Mouse (Mus musculus) MEL (cell line): ENCODE data around the gene Kdm4a. TPM values are rescaled to one million over a fixed set of nuclear protein-coding genes. Genes with fewer than 3 reads are reported as not detected.

ENCODE experiments used
- DNase-seq: peaks from one replicate; pipeline ENCODE4 v3.0.0; 2011; ENCODE audit warnings: low read depth, low spot score
- H3K27ac ChIP-seq: 2 replicates; pipeline ENCODE4 v1.5.1; 2012; ENCODE audit warnings: low read depth, mild to moderate bottlenecking, control low read depth, low read length, moderate library complexity; ENCODE audit not compliant: control insufficient read depth
- H3K27me3 ChIP-seq, 2 experiments: fragments of 150-350 bp in 1 of 2; sonication (generic) in 1 of 2; 2 replicates each; pipeline ENCODE4 v1.6.1; 2012; ENCODE audit warnings: low read length in 2 of 2, mild to moderate bottlenecking in 2 of 2, improper control_type of control experiment in 1 of 2, moderate library complexity in 1 of 2; ENCODE audit not compliant: insufficient read depth in 2 of 2, control insufficient read depth in 1 of 2
- H3K36me3 ChIP-seq, 2 experiments: 2 replicates each; pipeline ENCODE4 v1.6.1; 2012 to 2014; ENCODE audit warnings: low read length in 2 of 2, improper control_type of control experiment in 1 of 2, inconsistent platforms in 1 of 2, mild to moderate bottlenecking in 1 of 2; ENCODE audit not compliant: insufficient read depth in 2 of 2, control insufficient read depth in 1 of 2
- H3K4me1 ChIP-seq, 2 experiments: fragments of 150-350 bp in 1 of 2; sonication (generic) in 1 of 2; 2 replicates each; pipeline ENCODE4 v1.6.1; 2012; ENCODE audit warnings: low read length in 2 of 2, improper control_type of control experiment in 1 of 2, mild to moderate bottlenecking in 1 of 2; ENCODE audit not compliant: insufficient read depth in 2 of 2, control insufficient read depth in 1 of 2
- H3K4me3 ChIP-seq, 2 experiments: fragments of 150-350 bp in 1 of 2; sonication (generic) in 1 of 2; 2 replicates each; pipeline ENCODE4 v1.5.1; 2012; ENCODE audit warnings: low read depth in 2 of 2, low read length in 2 of 2, mild to moderate bottlenecking in 2 of 2, moderate library complexity in 2 of 2, control low read depth in 1 of 2, improper control_type of control experiment in 1 of 2; ENCODE audit not compliant: control insufficient read depth in 1 of 2, insufficient read depth in 1 of 2
- H3K79me2 ChIP-seq: 2 replicates; pipeline ENCODE4 v1.6.1; 2012; ENCODE audit warnings: mild to moderate bottlenecking, low read length, moderate library complexity; ENCODE audit not compliant: control insufficient read depth, poor library complexity, insufficient read depth
- H3K9ac ChIP-seq: 2 replicates; pipeline ENCODE4 v1.6.1; 2012; ENCODE audit warnings: low read depth, mild to moderate bottlenecking, control low read depth, low read length, moderate library complexity; ENCODE audit not compliant: control insufficient read depth, poor library complexity, severe bottlenecking
- H3K9me3 ChIP-seq: fragments of 150-350 bp; sonication (generic); replicated peaks from 2 replicates; pipeline ENCODE4 v1.6.1; 2012; ENCODE audit warnings: mild to moderate bottlenecking, low read length, improper control_type of control experiment, moderate library complexity; ENCODE audit not compliant: insufficient read depth
- BHLHE40 ChIP-seq: IDR thresholded peaks from 2 replicates; pipeline ENCODE4 v1.6.1; 2012; ENCODE audit warnings: low read depth, mild to moderate bottlenecking, inconsistent platforms, low read length, improper control_type of control experiment, borderline replicate concordance
- CTCF ChIP-seq, 3 experiments: IDR thresholded peaks in 2 of 3; conservative IDR thresholded peaks in 1 of 3; 2 replicates each; pipeline ENCODE4 v1.5.1; 2011 to 2012; ENCODE audit warnings: low read length in 3 of 3, low read depth in 2 of 3, mild to moderate bottlenecking in 2 of 3, improper control_type of control experiment in 1 of 3, inconsistent platforms in 1 of 3, mixed read lengths in 1 of 3, moderate library complexity in 1 of 3; ENCODE audit not compliant: control insufficient read depth in 1 of 3, insufficient read depth in 1 of 3, poor library complexity in 1 of 3, severe bottlenecking in 1 of 3
- ETS1 ChIP-seq: IDR thresholded peaks from 2 replicates; pipeline ENCODE4 v1.6.1; 2012; ENCODE audit warnings: low read depth, mild to moderate bottlenecking, inconsistent platforms, low read length, improper control_type of control experiment, moderate library complexity
- GABPA ChIP-seq: IDR thresholded peaks from 2 replicates; pipeline ENCODE4 v1.6.1; 2012; ENCODE audit warnings: low read depth, mild to moderate bottlenecking, inconsistent platforms, low read length, improper control_type of control experiment, moderate library complexity
- GATA1 ChIP-seq: IDR thresholded peaks from 2 replicates; pipeline ENCODE4 v1.6.1; 2011; ENCODE audit warnings: low read depth, low read length, improper control_type of control experiment
- HCFC1 ChIP-seq: IDR thresholded peaks from 2 replicates; pipeline ENCODE4 v1.6.1; 2012; ENCODE audit warnings: low read depth, mild to moderate bottlenecking, inconsistent platforms, low read length, improper control_type of control experiment, moderate library complexity
- KAT2A ChIP-seq: conservative IDR thresholded peaks from 2 replicates; pipeline ENCODE4 v1.6.1; 2012; ENCODE audit warnings: low read depth, low read length, improper control_type of control experiment, inconsistent platforms
- MAFK ChIP-seq: IDR thresholded peaks from 2 replicates; pipeline ENCODE4 v1.6.1; 2011; ENCODE audit warnings: low read depth, mild to moderate bottlenecking, low read length, improper control_type of control experiment, borderline replicate concordance
- MEF2A ChIP-seq: IDR thresholded peaks from 2 replicates; pipeline ENCODE4 v1.6.1; 2014; ENCODE audit warnings: low read depth, mild to moderate bottlenecking, inconsistent platforms, low read length, improper control_type of control experiment; ENCODE audit not compliant: poor library complexity, insufficient replicate concordance, severe bottlenecking; ENCODE audit errors: extremely low read depth
- MXI1 ChIP-seq: IDR thresholded peaks from 2 replicates; pipeline ENCODE4 v1.6.1; 2011; ENCODE audit warnings: mild to moderate bottlenecking, low read depth, low read length, improper control_type of control experiment
- MYB ChIP-seq: IDR thresholded peaks from 2 replicates; pipeline ENCODE4 v1.6.1; 2011; ENCODE audit warnings: mild to moderate bottlenecking, low read depth, low read length, improper control_type of control experiment
- NELFE ChIP-seq: IDR thresholded peaks from 2 replicates; pipeline ENCODE4 v1.6.1; 2011; ENCODE audit warnings: low read depth, low read length, improper control_type of control experiment
- NRF1 ChIP-seq: IDR thresholded peaks from 2 replicates; pipeline ENCODE4 v1.6.1; 2014; ENCODE audit warnings: low read depth, mild to moderate bottlenecking, inconsistent platforms, low read length, improper control_type of control experiment, moderate library complexity; ENCODE audit not compliant: poor library complexity, insufficient read depth, severe bottlenecking
- POLR2AphosphoS2 ChIP-seq: IDR thresholded peaks from 2 replicates; pipeline ENCODE4 v1.6.1; 2011; ENCODE audit warnings: low read length, improper control_type of control experiment
- RAD21 ChIP-seq: IDR thresholded peaks from 2 replicates; pipeline ENCODE4 v1.6.1; 2011; ENCODE audit warnings: mild to moderate bottlenecking, low read depth, low read length, improper control_type of control experiment
- SIN3A ChIP-seq: IDR thresholded peaks from 2 replicates; pipeline ENCODE4 v1.6.1; 2012; ENCODE audit warnings: low read length, improper control_type of control experiment, inconsistent platforms
- SMC3 ChIP-seq: IDR thresholded peaks from 2 replicates; pipeline ENCODE4 v1.6.1; 2011; ENCODE audit warnings: low read depth, low read length, improper control_type of control experiment
- TAL1 ChIP-seq: IDR thresholded peaks from 2 replicates; pipeline ENCODE4 v1.6.1; 2012; ENCODE audit warnings: mild to moderate bottlenecking, inconsistent platforms, low read length, moderate library complexity, mixed read lengths
- TBP ChIP-seq: IDR thresholded peaks from 2 replicates; pipeline ENCODE4 v1.8.0; 2011; ENCODE audit warnings: low read depth, low read length, improper control_type of control experiment
- TCF12 ChIP-seq: IDR thresholded peaks from 2 replicates; pipeline ENCODE4 v1.6.1; 2014; ENCODE audit warnings: low read depth, mild to moderate bottlenecking, inconsistent platforms, low read length, improper control_type of control experiment, moderate library complexity
- UBTF ChIP-seq: IDR thresholded peaks from 2 replicates; pipeline ENCODE4 v1.6.1; 2012; ENCODE audit warnings: low read depth, mild to moderate bottlenecking, inconsistent platforms, low read length, improper control_type of control experiment, moderate library complexity, borderline replicate concordance; ENCODE audit not compliant: insufficient read depth
- USF1 ChIP-seq: IDR thresholded peaks from 2 replicates; pipeline ENCODE4 v1.6.1; 2014; ENCODE audit warnings: low read depth, mild to moderate bottlenecking, inconsistent platforms, low read length, improper control_type of control experiment, moderate library complexity
- USF2 ChIP-seq, 2 experiments: IDR thresholded peaks; 2 replicates each; pipeline ENCODE4 v1.6.1; 2011 to 2012; ENCODE audit warnings: improper control_type of control experiment in 2 of 2, low read length in 2 of 2, borderline replicate concordance in 1 of 2, inconsistent platforms in 1 of 2, low read depth in 1 of 2, mild to moderate bottlenecking in 1 of 2; ENCODE audit not compliant: insufficient read depth in 1 of 2
- polyA plus RNA-seq, 2 experiments: library from polyadenylated mRNA; stranded (reverse) in 1 of 2; unstranded in 1 of 2; fragments of >175 nt in 1 of 2; fragments of >200 nt in 1 of 2; gene quantifications; 2 replicates each; pipeline versions ENCODE4 v1.2.1 to v1.2.4; 2012; ENCODE audit warnings: low replicate concordance in 2 of 2, low read depth in 1 of 2; ENCODE audit not compliant: insufficient read length in 2 of 2, insufficient read depth in 1 of 2, missing spikeins in 1 of 2
- total RNA-seq: library from RNA; depleted of rRNA; stranded (reverse); fragments of 300-350 nt; gene quantifications from 2 replicates; pipeline ENCODE4 v1.2.3, GENCODE M21; 2012

Gene Kdm4a
- total and polyA plus RNA-seq, 3 experiments = 31.4 to 49.6 TPM; not detected in 1

DNA sequence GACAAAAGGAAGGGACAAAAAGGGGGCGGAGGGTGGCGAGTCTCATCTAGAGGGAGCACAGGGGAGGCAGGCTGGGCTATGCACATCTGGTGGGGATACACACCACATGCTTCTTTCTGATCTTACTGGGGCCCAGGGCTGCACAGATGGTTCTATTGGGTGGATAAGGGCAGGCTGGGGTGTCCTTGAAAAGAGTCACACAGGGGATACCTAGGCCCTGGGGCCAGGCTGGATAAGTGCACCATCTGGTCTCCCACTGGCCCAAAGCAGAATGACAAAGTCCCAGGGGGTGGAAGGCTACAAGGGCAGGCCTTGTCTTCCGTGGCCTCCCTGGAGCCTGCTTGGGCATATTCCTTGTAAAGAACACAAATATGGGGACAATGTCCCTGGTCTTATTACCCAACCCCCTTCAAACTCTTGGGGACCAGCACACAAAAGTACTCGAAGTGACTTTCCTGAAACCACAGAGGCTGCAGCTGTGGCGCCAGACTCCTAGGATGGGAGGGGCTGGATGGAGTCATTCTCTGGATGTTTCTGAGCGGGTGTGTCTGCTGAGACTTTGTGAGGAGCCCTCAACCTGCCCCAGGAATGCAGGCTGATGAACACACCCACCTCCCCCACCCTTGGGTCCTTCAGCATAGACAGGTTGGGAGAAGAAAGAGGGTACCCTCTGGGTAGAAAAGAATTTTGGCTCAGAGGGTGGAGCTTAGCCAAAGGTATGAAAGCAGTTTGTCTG lies 49.4 kb upstream of the Kdm4a start:
- Histone ChIP-seq H3K36me3 (no peaks in the 10 kb centered on the region), H3K79me2 (no peaks in the 10 kb centered on the region), H3K4me3 (no peak overlapping the region), H3K4me1 (peaks cover 0 to 3% of the 10 kb centered on the region in 2 experiments; a peak in 1 of 4 replicates), H3K9me3 (no peaks in the 10 kb centered on the region), H3K27ac (no peak overlapping the region), H3K27me3 (no peaks in the 10 kb centered on the region; a peak in 1 of 4 replicates), H3K9ac (no peak overlapping the region)
- no peak for DNase-seq
- TF ChIP-seq CTCF (IDR thresholded peaks at IDR 0.05 in 2 of 3, conservative IDR thresholded peaks at IDR 0.05 in 1 of 3; ENCODE audit: control insufficient read depth in 1 of 3, insufficient read depth in 1 of 3, low read depth in 2 of 3, low read length in 3 of 3, poor library complexity in 1 of 3, severe bottlenecking in 1 of 3) (no peak), MEF2A (no peak), USF1 (no peak), KAT2A (no peak), SMC3 (no peak), HCFC1 (no peak), RAD21 (no peak), TBP (no peak), TAL1 (no peak), MXI1 (no peak), BHLHE40 (no peak), TCF12 (no peak), NELFE (no peak), POLR2AphosphoS2 (no peak), USF2 (IDR thresholded peaks at IDR 0.05; ENCODE audit: borderline replicate concordance in 1 of 2, insufficient read depth in 1 of 2, low read depth in 1 of 2, low read length in 2 of 2) (no peak), GABPA (no peak), SIN3A (no peak), MAFK (no peak), NRF1 (no peak)

DNA sequence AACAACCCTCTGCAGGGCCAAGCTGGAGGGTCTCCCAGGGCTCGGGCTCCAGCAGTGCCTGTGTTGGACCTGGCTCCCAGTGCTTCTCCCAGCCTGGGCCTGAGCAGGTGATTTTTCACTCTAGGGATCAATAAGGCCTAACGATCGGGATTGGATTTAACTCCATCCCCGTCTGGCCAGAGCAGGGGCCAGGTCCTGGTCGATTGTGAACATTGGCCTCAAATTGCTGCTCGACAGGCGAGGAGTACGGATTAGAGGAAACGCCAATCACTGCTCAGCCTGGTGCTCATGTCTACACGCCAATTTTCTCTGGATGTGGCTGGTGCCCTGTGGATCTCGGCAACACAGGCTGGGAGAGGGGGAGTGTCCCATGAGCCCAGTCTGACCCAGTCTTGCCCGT lies 47.6 kb upstream of the Kdm4a start:
- Histone ChIP-seq H3K36me3 (no peaks in the 10 kb centered on the region), H3K27ac (no peak overlapping the region), H3K79me2 (no peaks in the 10 kb centered on the region), H3K4me3 (no peak overlapping the region), H3K27me3 (no peaks in the 10 kb centered on the region), H3K4me1 (no peaks in the 10 kb centered on the region), H3K9me3 (no peaks in the 10 kb centered on the region), H3K9ac (no peak overlapping the region)
- TF ChIP-seq UBTF = no peak
- TF ChIP-seq MYB = no peak
- TF ChIP-seq RAD21 = no peak
- no peak for TF ChIP-seq MXI1
- TF ChIP-seq HCFC1 = no peak
- TF ChIP-seq ETS1 = no peak
- no peak for TF ChIP-seq GATA1
- no peak for TF ChIP-seq NELFE
- no peak for DNase-seq
